Mouse (Mus musculus): ENCODE data around the gene Gabbr2.

DNA sequence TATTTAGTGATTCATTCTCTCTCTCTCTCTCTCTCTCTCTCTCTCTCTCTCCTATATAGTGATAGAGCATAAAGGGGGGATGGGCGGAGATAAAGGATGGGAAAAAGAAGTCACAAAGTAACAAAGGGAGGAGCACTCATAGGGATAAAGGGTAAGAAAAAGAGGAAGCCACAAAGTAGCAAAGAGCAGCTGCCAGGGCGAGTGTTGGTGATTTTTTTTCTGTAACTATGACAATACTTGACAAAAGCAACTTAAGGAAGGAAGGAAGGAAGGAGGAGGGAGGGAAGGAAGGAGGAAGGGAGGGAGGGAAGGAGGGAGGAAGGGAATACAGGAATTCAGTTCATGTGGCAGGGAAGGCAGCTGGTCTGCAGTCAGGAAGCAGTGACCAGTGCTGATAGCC, 162.0 kb downstream of the Gabbr2 start:
- TF ChIP-seq HCFC1 (IDR thresholded peaks at IDR 0.05; ENCODE audit: low read depth, low read length) (no peak), SIN3A (IDR thresholded peaks at IDR 0.05; ENCODE audit: low read length) (no peak), UBTF (IDR thresholded peaks at IDR 0.05; ENCODE audit: low read depth, low read length) (no peak), CTCF (conservative IDR thresholded peaks at IDR 0.05 in 1 of 2, IDR thresholded peaks at IDR 0.05 in 1 of 2; ENCODE audit: low read depth in 2 of 2, low read length in 2 of 2) (no peak)
